Mouse (Mus musculus) lung, adult 18-20 months (tissue): ENCODE data around the gene Rpl3.

ENCODE experiments used
- DNase-seq, 2 experiments: peaks; one replicate each; pipeline ENCODE4 v3.0.0; 2022; ENCODE audit warnings: mixed read lengths in 2 of 2

The Rpl3 gene

DNA sequence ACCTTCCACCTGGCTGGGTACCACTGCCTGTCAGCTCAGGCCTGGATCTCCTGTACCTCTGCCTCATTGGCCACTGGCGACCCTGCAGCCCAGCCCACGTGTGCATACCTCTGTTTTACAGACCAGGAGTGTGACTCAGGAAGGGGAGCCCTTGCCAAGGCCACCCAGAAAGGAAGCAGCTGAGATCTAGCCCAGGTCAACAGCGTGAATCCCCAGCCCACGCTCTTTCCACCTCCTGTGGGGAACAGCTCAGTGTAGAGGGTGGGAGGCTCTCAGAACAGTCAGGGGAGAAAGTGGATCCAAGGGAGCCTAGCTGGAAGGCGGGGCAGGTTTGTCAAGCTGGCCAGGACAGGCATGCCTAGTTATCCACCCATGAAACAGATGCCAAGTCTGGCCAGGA, 28.8 kb downstream of the Rpl3 start:
- DNase-seq: no peak

DNA sequence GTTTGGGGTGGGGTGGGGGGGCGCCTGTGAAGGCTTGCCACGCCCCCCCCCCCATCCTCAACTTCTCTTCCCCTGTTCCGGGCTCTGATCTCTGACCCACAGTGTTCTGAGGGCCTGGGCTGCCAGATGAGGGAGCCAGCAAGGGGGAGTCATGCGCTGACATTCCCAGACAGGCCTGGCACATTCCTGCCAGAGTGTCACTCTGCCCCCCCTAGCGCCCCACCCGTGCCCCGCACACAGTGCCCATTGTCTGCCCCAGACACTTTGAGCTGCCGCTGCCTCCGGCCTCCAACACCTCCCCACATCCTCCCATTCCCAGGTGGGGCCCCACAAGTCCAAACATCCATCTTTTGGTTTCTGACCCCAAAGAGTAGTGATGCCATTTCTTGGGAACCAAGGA, 29.3 kb downstream of the Rpl3 start:
- DNase-seq: no peak

DNA sequence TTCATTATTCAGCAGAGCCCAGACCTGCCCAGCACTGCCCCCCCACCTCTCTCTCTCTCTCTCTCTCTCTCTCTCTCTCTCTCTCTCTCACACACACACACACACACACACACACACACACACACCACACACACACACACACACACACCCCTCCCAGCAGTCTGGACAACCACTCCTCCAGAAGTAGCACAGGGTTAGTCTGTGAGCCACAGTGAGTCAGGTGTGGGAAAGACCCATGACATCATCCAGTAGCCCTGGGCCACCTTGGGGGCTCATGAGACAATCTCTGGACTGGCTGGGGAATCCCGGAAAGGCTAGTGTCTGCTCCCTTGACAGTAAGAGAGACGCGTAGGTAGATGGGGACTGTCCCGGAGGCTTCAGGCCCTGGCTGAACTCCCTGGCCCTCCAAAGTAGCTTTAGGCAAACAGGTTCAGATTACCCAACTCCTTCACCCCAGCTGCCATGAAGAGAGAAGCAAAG, 30.6 kb downstream of the Rpl3 start:
- no peak for DNase-seq

DNA sequence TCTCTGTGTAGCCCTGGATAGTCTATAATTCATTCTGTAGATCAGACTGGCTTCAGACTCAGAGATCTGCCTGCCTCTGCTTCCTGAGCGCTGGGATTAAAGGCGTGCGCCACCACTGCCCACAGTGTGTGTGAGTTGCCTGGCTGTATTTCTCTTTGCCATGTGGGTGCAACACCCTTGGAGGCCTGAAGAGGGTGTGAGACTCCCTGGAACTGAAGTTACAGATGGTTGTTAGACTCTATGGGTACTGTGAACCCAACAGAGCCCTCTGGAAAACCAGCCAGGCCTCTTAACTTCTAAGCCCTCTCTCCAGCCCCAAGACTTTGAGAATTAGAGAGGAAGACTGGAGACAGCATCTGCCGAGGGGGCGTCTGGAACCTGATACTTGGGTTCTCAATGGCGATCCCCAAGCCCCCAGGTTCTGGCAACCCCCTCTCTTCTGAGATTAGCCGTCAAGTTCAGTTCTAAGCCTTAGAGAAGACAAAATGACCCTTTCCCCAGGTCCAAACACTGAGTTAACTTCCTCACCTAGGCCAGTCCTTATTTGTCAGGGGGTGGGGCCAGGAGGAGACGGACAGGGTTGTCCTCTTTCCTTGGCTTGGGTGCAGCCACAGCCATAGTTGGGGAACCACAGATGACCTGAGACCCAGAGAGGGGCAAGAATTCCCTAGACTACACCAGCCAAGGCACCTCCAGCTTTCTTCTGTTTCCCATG, 31.2 kb downstream of the Rpl3 start:
- no peak for DNase-seq

DNA sequence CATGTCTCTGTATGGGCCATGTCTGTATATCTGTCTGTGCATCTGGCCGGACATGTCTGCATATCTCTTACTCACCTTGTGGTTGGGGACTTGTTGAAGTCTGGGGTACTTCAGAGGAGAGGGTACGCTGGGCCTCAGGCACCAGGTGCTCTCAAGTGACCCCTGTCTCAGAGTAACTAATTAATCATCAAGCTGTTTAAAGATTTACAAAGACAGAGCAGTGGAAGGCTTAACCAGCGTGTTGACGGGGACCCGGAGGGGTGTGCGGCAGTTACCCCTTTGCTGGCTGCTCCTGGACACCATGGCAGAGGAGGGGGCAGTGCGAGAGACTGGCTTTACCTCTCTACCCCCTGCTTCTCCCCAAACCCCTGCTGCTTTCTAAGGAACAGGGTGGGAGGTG, 32.1 kb downstream of the Rpl3 start:
- DNase-seq: no peak

DNA sequence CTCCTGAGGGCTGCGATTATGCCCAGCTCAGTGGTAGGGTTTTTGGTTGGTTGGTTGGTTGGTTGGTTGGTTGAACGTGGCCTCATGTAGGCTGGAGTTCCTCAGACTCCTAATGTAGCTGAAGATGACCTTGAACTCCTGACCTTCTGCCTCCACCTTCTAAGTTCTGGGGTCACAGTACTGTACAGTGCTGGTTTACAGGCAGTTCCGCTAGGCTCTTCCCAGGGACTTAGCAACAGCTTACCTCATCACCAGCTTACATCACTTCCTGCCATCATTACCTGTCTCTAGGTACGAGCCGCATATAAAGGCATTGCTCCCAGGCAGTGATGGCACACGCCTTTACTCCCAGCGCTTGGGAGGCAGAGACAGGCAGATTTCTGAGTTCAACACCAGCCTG, 33.5 kb downstream of the Rpl3 start:
- no peak for DNase-seq

DNA sequence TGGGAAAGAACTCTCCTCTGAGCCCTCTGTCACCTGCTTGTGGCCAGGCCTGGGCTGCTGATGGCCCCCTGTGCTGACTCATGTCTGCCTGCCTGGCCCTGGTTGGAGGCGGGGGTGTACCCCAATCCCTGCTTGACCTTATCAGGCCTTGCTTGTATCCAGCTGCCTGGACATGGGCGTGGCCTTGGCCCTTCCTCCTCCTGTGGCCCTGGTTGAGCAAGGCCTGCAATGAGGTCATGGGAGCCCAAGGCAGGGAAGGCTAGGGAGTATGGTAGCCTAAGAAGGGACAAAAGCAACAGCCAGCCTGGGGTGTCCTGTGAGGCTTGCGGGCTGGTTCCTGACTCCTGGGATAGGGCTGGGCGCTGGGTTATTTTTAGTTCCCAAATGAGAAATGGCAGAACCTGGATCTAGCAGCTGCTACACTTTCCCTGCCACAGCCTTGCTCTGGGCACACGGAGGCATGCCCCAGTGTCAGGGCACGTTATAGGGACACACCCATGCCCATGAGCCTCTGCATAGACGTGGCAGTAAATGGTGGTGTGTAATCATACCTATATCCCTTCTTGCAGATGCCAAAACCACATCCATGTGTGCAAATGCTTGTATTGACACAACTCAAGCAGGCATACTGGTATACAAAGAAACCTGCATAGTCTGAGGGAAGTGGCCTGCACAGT, 37.5 kb downstream of the Rpl3 start:
- DNase-seq: peak; percentile 77 to 84

DNA sequence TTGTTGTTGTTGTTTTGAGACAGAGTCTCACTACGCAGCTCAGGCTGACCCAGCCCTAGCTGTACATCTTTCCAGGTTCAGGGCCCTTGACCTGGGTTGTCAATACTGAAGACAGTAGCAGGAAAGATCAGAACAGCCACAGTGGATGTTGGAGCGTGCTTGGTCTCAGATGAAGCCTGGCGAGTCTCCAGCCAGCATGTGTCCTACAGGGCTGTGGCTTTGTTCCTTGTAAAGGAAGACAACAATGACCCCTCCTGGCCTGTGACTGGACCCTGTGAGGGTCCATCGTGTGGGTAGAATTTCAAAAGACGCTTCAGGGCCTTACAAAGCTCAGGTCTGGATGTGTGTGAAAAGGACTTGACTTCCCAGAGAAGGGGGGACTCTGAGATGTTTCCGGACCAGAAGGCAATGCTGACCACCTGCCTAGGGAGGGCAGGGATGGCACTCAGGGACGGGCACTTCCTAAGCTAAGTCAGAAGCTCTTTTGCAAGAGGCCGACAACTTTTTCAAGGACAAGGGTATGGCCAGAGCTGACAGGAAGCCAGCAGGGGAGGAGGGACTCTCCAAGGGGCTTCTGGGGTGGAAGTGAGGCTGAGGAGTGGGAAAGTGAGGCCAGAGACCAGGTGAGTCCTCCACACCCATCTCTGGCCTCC, 38.2 kb downstream of the Rpl3 start:
- DNase-seq: no peak

DNA sequence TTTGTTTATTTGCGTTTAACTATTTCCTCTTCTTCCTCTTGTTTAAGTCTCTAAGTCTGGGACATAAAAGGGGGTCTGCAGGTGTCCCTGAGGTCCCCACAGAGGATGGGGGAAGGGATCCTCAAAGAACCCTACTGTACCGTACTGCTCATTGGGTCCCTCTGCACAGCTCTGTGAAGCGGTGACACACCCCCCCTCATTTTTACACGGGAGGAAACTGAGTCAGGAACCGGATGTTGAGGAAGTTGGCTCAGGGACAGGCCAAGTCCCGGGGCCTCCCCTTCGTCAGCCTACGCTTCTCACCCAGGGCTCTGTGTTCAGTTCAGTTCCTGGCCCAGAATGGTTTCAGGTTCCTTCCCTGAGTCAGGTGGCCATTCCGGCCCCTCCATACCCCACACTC, 39.9 kb downstream of the Rpl3 start:
- DNase-seq: no peak

DNA sequence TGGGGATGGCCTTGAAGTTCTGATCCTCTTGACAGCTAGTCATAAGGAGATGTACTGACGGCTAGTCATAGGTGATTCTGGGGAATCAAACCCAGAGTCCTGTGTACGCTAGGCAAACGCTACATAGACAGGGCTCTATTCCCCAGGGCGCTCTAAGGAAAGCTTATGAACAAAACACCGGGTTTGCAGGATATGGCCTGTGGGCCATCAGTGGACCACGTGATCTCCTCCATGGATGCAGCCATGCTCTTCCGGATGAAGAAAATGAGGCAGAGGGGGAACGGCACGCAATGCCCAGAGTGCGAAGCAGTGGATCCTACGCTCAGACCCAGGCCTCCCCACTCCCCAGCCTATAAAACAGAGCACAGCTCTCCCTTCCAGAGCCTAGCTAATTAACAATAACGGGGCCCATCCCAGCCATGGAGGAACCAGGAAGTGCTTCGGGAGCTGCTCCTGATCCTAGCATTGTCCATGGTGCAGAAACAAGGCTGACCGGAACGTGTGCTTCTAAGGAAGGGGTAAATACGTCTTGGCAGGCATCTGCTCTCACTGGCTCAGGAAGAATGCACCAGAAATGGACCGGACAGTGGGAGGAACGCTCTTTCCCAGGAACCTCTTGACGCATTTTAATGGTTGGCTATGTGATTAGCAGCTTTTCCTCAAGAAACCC, 40.4 kb downstream of the Rpl3 start:
- no peak for DNase-seq

DNA sequence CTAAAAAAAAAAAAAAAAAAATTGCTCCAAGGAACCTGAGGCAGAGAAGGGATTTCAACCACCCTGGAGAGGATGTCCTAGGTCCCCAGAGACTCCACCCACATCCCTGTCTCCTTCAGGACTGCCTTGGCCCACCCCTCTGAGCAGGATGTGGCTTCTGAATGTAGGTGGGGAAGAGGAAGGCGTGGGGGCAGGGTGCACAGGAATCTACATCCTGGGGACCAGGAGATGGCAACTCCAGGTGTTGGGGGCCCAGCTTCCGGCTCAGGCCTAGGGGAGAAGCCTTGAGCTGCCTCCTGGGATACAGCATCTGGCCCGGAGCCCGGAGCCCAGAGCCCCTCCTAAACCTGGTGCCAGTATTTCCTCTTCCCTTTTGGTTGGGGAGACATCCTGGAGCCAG, 41.6 kb downstream of the Rpl3 start:
- no peak for DNase-seq

DNA sequence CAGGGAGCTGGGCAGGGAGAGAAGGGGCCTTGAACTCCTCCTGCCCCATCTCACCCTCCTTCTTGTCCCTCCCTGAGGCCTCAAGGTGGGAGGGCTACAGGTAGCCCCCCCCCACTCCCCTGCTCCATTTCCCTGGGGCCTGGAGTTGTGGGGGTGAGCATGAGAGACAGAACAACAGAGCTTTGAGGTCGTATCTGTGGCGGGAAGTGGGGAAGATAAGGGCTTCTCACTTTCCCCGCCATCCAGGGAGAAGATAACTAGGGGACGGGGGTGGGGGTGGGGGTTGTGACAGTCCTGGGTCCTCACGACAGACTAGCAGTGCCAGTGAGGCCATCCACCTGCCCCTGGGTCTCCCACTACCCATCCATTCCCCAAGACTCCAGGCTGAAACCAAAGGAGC, 43.7 kb downstream of the Rpl3 start:
- DNase-seq: no peak

DNA sequence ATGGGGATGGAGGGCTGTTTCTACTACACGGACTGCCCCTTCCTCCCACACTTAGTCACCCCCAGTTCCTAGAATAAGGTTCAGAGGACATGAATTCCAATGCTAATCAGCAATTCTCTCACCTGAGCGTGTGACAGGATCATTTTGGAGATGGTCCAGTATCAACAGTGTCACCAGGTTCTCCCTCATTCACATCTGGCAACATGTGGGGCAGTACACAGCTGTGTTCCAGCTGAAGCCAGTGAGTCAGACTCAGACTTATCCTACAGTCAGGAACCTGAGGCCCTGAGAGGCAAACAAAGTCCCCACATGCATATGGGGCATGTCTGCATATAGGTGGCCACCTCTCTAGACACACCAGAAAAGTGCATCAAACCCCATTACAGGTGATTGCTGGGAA, 44.4 kb downstream of the Rpl3 start:
- DNase-seq: no peak

DNA sequence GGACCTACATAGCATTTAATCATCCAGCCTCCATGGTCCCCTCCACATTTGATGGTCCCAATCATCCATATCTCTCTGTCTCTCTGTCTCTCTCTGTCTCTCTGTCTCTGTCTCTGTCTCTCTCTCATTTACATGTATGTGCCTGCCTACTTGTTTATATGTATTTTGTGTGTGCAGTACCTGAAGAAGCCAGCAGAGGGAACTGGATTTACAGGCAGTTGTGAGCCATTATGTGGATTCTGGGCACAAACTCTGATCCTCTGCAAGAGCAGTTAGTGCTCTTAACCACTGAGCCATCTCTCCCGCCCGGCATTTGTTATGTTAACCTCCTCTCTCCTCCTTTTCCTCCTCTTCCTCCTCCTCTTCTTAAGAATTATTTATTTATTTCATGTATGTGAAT, 45.9 kb downstream of the Rpl3 start:
- DNase-seq: no peak

DNA sequence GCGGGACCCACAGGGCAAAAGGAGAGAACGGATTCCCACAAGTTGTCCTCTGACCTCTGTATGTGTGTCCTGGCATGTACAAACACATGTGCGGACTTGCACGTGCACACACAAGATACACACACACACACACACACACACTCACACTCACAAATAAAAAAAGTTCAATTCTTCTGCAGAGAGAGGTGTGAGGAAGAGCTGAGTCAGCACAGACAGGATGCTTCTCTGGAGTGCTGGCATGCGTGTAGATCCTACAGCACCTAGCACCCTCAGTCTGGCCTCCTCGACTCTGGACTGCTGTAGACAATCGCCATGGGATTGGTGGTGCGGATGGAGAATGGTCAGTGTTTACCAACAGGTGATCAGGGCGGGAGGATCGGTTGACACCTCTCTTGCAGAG, 47.4 kb downstream of the Rpl3 start:
- DNase-seq: no peak

DNA sequence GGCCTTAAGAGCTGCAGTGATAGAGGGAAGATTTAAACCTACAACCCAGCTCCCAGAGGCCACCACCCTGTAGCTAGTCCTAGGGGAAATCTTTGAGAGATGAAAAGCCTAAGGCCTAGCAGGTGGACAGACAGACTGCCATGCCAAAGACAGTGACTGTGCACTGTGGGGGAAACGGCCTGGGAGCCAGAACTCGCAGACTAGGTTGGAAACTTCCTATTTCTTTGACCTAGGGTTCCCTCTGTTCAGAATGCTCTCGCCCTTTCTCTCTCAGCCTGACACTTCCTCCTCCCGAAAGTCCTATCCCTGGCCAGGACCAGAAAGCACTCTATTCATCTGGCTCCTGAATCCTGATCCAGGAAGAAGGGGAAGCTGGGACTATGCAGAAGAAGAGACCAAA, 49.5 kb downstream of the Rpl3 start:
- no peak for DNase-seq

DNA sequence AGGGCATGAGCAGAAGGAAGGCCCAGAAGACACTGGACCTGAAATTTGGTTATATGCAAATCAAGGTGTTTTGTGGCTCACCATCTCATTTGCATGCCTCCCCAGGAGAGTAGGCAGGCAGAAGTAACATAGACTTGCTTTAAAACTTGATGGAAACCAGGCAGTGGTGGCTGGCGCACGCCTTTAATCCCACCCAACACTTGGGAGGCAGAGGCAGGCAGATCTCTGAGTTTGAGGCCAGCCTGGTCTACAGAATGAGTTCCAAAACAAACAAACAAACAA, 53.6 kb downstream of the Rpl3 start:
- DNase-seq: no peak

DNA sequence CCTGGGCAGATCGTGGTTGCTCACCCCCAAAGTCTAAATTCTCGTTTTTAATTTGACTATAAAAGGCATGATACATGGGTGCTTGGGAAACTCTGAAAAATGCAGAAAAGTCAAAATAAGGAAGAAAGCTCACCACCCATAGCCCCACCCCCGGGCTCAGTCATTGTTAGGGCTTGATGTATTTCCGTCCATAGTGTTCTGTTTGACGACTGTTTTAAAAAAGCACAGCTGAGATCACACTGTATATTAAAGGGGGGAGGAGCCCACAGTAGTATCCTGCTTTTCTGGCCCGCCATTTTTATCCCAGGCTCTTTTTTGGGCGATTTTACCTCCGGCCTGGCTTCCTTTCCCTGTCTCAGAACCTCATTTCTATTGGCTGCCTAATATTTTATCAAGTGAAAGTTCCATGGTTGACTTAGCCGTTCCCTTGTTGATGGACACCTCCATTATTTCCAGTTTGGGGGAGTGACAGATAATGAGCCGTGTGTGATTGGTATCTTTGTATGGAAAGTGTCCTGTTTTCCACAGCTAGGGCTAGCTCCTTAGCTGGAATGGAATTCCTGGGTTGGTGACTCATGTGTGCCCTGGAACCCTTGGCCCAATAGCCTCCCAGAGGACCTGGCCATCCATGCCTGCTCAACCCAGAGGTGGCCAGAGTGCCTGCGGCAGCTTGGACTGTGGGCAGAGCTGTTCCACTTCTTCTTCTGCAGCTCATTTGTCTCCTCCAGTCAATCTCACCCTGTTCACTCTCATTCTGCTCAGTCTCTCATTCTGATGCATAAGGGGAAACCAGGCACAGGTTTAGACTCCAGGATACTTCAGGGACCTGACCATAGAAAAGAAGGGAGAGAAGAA, 54.2 kb downstream of the Rpl3 start:
- DNase-seq: no peak

DNA sequence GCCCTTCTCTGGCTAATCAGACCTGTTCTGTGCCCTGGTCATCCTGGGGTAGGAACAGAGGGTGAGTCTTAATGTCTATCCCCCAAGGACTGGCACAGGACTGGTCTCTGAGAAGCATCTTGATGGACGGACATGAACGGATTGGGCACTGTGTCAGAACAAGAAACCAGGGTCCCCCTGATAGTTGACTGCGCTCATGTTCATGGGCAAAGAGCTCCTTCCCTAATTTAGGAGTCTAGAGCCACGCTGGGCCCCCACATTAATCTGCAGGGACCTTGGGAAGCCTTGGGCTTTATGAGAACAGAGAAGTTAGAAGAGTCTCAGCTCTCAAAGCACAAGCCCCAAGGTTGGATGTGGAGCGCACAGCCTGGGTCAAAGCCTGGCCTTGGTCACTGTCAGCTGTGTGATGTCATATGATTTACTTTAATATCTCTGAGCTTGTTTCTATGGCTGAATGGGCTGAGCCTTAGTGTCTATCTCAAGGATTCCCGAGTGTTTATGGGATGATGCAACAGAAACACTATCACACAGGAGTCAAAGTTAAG, 56.3 kb downstream of the Rpl3 start:
- no peak for DNase-seq

DNA sequence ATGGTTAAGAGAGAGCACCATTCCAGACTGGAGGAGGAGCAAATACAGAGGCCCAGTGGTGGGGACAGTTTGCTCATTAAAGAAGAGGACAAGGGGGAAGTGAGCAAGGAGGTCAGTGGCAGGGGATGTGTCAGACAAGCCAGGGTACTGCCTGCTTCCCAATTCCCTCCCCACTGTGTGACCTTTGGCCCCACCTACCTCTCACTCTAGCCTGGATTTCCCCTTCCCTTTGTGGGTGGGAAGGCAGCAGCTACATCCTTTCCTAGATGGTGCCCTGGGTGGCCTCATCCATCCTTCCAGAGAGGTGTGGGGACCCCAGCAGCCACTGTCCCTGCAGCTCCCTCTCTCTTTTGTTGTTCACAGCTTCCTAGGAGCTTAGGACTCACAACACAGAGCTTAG, 56.8 kb downstream of the Rpl3 start:
- DNase-seq: peak in 1 of 2 experiments; percentile 31

DNA sequence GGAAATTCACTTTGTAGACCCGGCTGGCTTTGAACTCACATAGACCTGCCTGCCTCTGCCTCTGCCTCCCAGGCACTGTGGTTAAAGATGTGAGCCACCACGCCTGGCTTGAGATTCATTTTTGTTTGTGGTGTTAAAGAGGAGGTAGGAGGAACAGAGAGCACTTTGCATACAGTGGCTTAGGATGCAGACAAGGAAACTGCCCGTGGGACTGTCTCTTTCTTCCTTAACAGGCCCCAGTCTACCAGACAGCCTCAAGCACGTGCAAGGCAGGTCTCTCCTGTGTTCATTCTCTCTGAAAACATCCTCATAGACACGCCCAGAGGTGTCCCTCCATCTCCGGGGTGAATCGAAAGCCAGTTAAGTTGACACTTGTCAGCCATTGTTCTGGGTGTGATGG, 57.3 kb downstream of the Rpl3 start:
- no peak for DNase-seq

DNA sequence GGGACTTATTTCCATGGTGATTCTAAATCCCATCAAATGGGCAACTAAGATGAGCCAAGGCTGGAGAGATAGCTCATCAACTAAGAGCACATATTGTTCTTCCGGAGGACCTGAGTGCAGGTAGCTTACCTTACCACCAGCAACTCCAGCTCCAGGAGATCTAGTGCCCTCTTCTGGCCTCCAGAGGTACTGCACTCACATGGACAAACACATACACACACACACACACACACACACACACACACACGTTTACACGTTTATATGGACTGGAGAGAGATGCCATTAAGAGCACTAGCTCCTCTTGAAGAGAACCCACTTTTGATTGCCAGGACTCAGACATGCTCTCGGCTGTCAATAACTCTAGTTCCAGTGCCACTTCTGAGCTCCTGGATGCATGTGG, 60.5 kb downstream of the Rpl3 start:
- no peak for DNase-seq

DNA sequence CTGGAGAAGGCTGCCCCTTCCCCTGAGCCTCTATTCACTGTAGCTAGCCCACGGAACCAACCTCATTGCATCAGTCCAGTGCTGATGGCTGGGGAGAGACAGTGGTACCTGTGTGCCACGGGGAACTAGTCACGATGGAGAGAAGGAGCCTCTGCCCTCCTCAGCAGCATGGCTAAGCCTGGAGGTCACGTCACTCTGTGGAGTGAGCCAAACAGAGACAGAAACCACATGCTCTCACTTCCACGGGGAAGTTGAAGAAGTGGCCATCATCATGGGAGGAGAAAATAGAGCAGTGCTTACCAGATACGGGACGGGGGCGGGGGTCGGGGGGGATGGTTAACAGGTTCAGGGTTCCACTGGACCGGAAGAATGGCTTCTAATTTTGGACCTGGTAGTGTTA, 61.3 kb downstream of the Rpl3 start:
- DNase-seq: no peak
